Mouse (Mus musculus): ENCODE results near the gene Med31. TPM values are rescaled to one million over a fixed set of nuclear protein-coding genes. Genes with fewer than 3 reads are reported as not detected.
"Not testable (repeated sequence)": the region's sequence is repeated elsewhere in the genome, so short reads cannot be mapped to it uniquely, and the experiment has no call there.

Gene Med31
- polyA plus RNA-seq, 1 experiment from 2014 or later, result 69.7 TPM

DNA sequence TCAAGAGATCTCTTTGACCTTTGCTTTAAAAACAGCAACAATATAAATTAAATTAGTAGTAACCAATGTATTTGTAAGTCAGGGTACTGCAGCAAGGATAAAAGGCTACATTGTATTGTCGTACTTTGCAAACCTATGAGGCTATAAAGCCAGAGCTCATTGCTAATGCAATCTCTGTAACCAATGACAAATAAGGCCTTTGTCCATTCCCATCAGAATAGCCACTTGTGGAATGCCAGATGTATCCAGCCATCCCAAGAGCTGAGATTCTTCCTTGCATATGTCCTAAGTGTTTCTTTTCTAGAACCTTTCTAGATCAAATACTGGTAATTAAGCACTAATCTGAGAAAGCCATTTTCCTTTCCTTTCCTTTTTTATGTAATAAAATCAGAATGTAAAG, 24.5 kb downstream of the Med31 start:
- Histone ChIP-seq H3K4me2 (no peak overlapping the region), H3K4me1 (no peaks in the 10 kb centered on the region), H3K27me3 (no peaks in the 10 kb centered on the region), H3K9me3 (replicated peaks) (no peaks in the 10 kb centered on the region), H3K9ac (no peak overlapping the region), H3K36me3 (ENCODE audit: poor library complexity, severe bottlenecking) (peaks cover 63% of the 10 kb centered on the region), H3K27ac (no peak overlapping the region), H3K4me3 (no peak overlapping the region)
- WGBS, result 81% methylated on average over 1 of the region's 1 CpGs
- ATAC-seq, result no peak

DNA sequence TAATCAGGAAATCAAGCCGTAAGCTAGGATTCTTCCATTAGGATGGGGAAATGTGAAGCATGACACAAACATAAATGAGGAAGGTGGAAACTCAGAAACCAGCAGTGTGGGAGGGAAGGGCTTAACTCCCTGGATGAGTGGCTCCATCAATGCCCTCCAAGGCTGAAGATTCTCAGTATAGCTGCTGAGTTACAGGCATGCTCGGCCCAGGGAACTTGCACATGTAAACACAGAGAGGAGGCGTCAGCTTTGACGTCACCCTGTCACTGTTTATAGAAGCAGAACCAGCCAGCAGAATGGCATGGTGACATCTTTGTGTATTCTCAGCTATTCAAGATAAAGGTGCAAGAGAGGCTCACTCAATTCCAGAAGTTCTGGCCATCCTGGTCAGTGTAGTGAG, 31.1 kb downstream of the Med31 start:
- 88% methylated on average over 4 of the region's 4 CpGs for WGBS
- Histone ChIP-seq H3K9ac (no peak overlapping the region), H3K36me3 (ENCODE audit: poor library complexity, severe bottlenecking) (peaks cover 55% of the 10 kb centered on the region), H3K27me3 (no peaks in the 10 kb centered on the region), H3K9me3 (replicated peaks) (no peaks in the 10 kb centered on the region), H3K4me2 (no peak overlapping the region), H3K4me3 (no peak overlapping the region), H3K4me1 (no peaks in the 10 kb centered on the region), H3K27ac (no peak overlapping the region)
- no peak for ATAC-seq

DNA sequence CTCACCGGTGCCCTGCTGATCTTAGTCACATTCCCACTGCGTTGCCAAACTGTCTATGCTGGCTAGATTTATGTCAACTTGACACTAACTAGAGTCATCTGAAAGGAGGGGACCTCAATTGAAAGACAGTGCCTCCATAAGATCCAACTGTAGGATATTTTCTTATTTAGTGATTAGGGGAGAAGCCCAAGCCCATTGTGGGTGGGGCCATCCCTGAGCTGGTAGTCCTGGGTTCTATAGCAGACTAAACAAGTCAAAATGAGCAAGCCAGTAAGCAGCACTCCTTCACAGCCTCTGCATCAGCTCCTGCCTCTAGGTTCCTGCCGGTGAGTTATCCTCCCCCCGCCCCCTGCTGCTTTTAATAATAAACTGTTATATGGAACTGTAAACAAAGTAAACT, 34.3 kb downstream of the Med31 start:
- Histone ChIP-seq H3K27me3 (no peaks in the 10 kb centered on the region), H3K4me2 (no peak overlapping the region), H3K36me3 (ENCODE audit: poor library complexity, severe bottlenecking) (peaks cover 54% of the 10 kb centered on the region), H3K9me3 (replicated peaks) (no peaks in the 10 kb centered on the region), H3K4me3 (no peak overlapping the region), H3K9ac (no peak overlapping the region), H3K4me1 (peaks cover 10% of the 10 kb centered on the region), H3K27ac (no peak overlapping the region)
- ATAC-seq, result no peak
- 94% methylated on average over 4 of the region's 4 CpGs for WGBS

DNA sequence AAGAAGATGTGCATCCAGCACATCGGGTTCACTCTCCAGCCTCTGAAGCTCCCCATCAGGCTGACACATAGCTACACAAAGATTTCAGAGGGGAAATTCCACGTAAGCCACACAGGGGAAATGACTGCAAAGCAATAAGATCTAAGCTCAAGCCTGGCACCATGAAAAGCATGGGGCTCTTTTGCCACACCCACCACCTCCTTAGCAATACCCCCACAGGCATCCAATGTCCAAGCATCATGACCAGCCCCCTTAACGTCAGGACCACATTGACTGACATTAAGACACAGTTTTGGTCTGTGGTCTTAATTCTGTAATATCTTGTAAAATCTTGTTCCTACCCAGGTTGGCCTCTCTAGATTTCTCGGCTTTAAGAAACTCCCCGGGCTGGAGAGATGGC, 34.8 kb downstream of the Med31 start:
- Histone ChIP-seq H3K27ac (no peak overlapping the region), H3K9me3 (replicated peaks) (no peaks in the 10 kb centered on the region), H3K36me3 (ENCODE audit: poor library complexity, severe bottlenecking) (peaks cover 53% of the 10 kb centered on the region), H3K4me2 (no peak overlapping the region), H3K4me1 (peaks cover 14% of the 10 kb centered on the region), H3K9ac (no peak overlapping the region), H3K27me3 (no peaks in the 10 kb centered on the region), H3K4me3 (no peak overlapping the region)
- no peak for ATAC-seq
- 91% methylated on average over 5 of the region's 5 CpGs for WGBS

DNA sequence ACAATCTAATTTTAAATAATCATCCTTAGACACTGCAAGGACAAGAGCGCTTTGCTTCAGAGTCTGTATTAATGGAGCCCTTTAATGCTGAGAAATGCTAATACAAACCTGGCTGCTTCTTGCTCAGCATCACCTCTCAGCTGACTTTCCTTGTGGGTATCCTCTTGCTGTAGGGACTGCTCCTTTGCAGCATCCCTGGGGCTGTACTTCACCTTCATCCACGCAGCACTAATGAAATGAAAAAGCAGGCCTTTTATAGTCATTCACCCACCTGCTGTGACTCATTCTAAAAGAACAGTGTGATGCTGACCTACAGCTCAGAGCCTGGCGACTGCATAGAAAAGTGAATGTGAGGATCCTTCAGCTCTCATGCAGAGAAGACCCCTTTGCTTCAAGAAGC, 38.8 kb downstream of the Med31 start:
- WGBS, result 21% methylated on average over 3 of the region's 3 CpGs
- no peak overlapping the region for H3K4me3 ChIP-seq
- peak overlapping the region; percentile 31; the same call in 1 of the 2 replicates for H3K27ac ChIP-seq
- no peaks in the 10 kb centered on the region for H3K9me3 ChIP-seq (replicated peaks)
- H3K9ac ChIP-seq, result no peak overlapping the region
- no peaks in the 10 kb centered on the region for H3K27me3 ChIP-seq
- ATAC-seq, result no peak
- peaks cover 14% of the 10 kb centered on the region for H3K4me1 ChIP-seq
- H3K36me3 ChIP-seq (ENCODE audit: poor library complexity, severe bottlenecking), result peaks cover 86% of the 10 kb centered on the region
- no peak overlapping the region for H3K4me2 ChIP-seq

DNA sequence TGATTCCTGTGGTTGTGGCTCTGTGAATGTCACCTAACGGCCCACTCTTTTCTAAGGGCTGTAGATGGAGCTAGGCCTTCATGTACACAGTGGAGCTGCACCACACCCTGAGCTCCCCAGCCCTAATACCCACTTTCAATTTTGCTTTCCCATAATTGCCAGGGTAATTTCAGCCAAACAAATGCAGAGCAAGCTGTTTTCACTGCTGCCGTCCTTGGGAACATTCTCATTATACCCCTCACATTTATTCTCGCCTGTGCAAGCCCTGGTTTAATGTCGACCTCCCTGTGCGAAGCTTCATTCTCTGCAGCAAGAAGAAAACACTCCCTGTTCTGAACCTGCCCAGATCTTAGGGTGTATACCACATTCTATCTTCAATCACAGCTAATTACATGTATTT, 39.4 kb downstream of the Med31 start:
- Histone ChIP-seq H3K27me3 (no peaks in the 10 kb centered on the region), H3K9me3 (replicated peaks) (no peaks in the 10 kb centered on the region), H3K4me2 (no peak overlapping the region), H3K4me3 (no peak overlapping the region), H3K4me1 (peaks cover 14% of the 10 kb centered on the region), H3K36me3 (ENCODE audit: poor library complexity, severe bottlenecking) (peaks cover 82% of the 10 kb centered on the region), H3K9ac (no peak overlapping the region), H3K27ac (no peak overlapping the region)
- ATAC-seq, result no peak
- WGBS, result 47% methylated on average over 5 of the region's 5 CpGs

DNA sequence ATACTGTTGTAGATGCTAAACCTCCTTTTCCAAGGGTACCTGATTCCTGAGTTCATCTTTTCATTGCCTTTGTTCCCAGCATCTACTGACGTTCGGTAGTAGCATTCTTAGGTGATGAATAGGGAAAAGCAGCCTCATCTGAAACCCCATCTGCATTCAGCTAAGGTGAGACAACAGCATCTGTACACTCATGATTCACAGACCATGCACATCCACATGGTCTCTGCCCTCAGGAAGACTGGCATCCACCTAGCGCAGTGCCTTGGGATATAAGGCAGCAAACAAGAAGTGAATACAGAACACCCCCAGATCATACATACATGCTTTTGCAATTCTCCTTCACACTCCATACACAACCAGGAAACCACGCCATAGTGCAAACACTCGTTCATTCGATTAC, 40.7 kb downstream of the Med31 start:
- no peak overlapping the region for H3K4me3 ChIP-seq
- no peak overlapping the region for H3K27ac ChIP-seq
- no peaks in the 10 kb centered on the region for H3K27me3 ChIP-seq
- WGBS, result 93% methylated on average over 6 of the region's 6 CpGs
- peaks cover 84% of the 10 kb centered on the region for H3K36me3 ChIP-seq (ENCODE audit: poor library complexity, severe bottlenecking)
- H3K4me1 ChIP-seq, result peaks cover 14% of the 10 kb centered on the region
- ATAC-seq, result no peak
- no peak overlapping the region for H3K4me2 ChIP-seq
- H3K9ac ChIP-seq, result no peak overlapping the region
- H3K9me3 ChIP-seq (replicated peaks), result no peaks in the 10 kb centered on the region

DNA sequence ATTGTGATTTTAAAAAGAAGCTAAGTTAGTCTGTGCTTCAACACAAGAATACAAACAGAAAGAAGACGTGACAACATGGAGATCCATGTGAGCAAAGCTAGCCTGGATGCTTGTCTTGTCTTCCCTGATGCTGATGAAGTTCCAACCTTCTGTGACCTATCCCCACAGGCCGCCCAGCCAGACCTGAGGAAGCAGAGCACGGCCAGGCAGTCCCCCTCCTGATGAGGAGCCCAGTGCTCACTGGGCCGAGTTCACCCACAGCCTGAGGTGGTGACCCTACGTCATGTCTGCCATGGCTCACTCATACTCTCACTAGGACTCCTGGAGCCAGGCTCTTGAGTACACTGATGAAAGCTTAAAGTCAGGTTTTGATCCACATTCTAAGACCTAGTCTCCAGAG, 41.9 kb downstream of the Med31 start:
- no peaks in the 10 kb centered on the region for H3K9me3 ChIP-seq (replicated peaks)
- no peak for ATAC-seq
- peaks cover 87% of the 10 kb centered on the region for H3K36me3 ChIP-seq (ENCODE audit: poor library complexity, severe bottlenecking)
- no peaks in the 10 kb centered on the region for H3K27me3 ChIP-seq
- no peak overlapping the region for H3K9ac ChIP-seq
- H3K27ac ChIP-seq, result no peak overlapping the region
- no peak overlapping the region for H3K4me3 ChIP-seq
- WGBS, result 91% methylated on average over 5 of the region's 5 CpGs
- no peak overlapping the region for H3K4me2 ChIP-seq
- peaks cover 14% of the 10 kb centered on the region for H3K4me1 ChIP-seq

DNA sequence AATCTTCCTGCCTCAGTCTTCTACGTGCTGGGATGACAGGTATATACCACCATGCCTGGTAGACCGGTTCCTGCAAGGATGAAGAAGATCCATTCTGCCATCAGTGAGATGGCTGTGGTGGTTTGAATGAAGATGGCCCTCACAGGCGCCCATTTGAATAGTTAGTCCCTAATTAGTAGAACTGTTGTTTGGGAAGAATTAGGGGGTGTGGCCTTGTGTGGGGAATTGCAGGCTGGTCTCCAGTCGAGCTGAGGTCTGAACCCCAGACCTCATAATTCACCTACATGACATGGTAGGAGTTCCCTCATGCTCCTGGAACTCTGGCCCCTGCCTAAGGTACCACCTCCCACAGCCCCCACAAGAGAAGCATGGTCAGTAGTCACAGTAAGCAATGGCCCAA, 43.5 kb downstream of the Med31 start:
- H3K9me3 ChIP-seq (replicated peaks); H3K27ac ChIP-seq; H3K4me3 ChIP-seq; H3K27me3 ChIP-seq; H3K4me2 ChIP-seq; ATAC-seq; H3K9ac ChIP-seq: not testable (repeated sequence)
- Histone ChIP-seq H3K4me1 (peaks cover 11% of the 10 kb centered on the region), H3K36me3 (ENCODE audit: poor library complexity, severe bottlenecking) (peaks cover 85% of the 10 kb centered on the region)
- 72% methylated on average over 4 of the region's 4 CpGs for WGBS

DNA sequence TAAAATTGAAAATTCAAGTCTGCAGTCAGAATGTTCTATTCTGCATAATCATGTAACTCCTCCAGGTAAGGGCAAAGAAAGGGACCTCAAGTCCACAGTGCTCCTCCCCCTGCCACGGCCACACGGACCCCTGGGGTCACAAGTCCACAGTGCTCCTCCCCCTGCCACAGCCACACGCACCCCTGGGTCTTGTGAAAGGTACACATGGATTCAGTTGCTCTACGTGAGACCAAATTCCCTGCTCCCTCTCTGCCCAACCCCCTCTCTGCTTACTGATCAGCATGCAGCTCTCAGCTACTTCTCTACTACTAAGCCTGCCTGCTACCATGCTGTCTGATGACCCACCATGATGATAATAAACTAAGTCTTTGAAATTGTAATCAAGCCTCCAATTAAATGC, 45.5 kb downstream of the Med31 start:
- Histone ChIP-seq H3K4me2 (no peak overlapping the region), H3K36me3 (ENCODE audit: poor library complexity, severe bottlenecking) (peaks cover 87% of the 10 kb centered on the region), H3K9me3 (replicated peaks) (no peaks in the 10 kb centered on the region), H3K4me3 (no peak overlapping the region), H3K27me3 (no peaks in the 10 kb centered on the region), H3K9ac (no peak overlapping the region), H3K27ac (no peak overlapping the region), H3K4me1 (no peaks in the 10 kb centered on the region)
- ATAC-seq, result no peak
- 89% methylated on average over 4 of the region's 4 CpGs for WGBS

DNA sequence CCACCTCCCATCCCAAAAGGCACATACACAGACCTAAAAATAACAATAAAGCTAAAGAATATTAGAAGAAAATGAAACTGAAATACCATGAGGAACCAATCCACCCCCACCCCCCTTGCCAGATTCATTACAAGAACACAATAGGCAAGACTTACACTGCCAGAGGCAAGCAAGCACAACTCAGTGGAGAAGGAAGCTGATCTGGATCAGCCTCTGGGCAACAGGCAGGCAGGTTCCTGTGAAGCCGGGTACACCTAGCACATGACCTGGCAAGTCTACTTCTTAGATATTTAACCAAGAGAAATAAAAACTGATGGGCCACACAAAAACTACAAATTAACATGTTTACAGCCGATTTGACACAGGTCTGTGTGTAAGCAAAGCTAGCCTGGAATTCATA, 52.2 kb downstream of the Med31 start:
- peaks cover 66% of the 10 kb centered on the region for H3K36me3 ChIP-seq (ENCODE audit: poor library complexity, severe bottlenecking)
- no peaks in the 10 kb centered on the region for H3K4me1 ChIP-seq
- no peak for ATAC-seq
- no peaks in the 10 kb centered on the region for H3K27me3 ChIP-seq
- 93% methylated on average over 2 of the region's 2 CpGs for WGBS
- H3K27ac ChIP-seq, result no peak overlapping the region
- no peak overlapping the region for H3K4me2 ChIP-seq
- no peaks in the 10 kb centered on the region for H3K9me3 ChIP-seq (replicated peaks)
- H3K4me3 ChIP-seq, result no peak overlapping the region
- H3K9ac ChIP-seq, result no peak overlapping the region
